Mouse (Mus musculus): ENCODE data around the gene Gas6. TPM values are rescaled to one million over a fixed set of nuclear protein-coding genes. Genes with fewer than 3 reads are reported as not detected.

The Gas6 gene
- total and polyA plus RNA-seq, 3 experiments = not detected

DNA sequence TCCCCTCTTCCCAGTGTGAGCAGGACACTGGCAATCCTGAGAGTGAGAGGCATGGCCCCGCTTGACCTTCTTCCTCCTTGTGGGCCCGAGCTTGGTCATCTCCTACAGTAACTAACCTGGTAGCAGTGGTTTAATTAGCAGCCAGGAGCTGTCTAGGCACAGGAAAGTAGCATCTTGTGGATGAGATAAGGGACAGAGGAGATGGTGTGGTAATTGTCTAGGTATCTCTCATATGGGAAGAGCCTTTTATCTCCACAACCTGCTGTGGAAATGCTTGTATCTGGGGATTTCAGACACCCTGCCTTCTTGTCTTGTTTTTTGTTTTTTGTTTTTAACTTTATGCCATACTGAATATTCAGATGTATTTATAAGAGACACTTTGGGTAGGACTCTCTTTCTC lies 56.8 kb downstream of the Gas6 start:
- H3K9me3 ChIP-seq (replicated peaks; ENCODE audit: insufficient read depth, low read length) = no peaks in the 10 kb centered on the region
- no peak overlapping the region for H3K4me3 ChIP-seq (ENCODE audit: control insufficient read depth in 1 of 2, insufficient read depth in 1 of 2, low read depth in 2 of 2, low read length in 2 of 2)
- no peaks in the 10 kb centered on the region for H3K4me1 ChIP-seq (ENCODE audit: control insufficient read depth in 1 of 2, insufficient read depth in 2 of 2, low read length in 2 of 2)
- no peak overlapping the region for H3K9ac ChIP-seq (ENCODE audit: control insufficient read depth, low read depth, low read length, poor library complexity, severe bottlenecking)
- peaks cover 5 to 10% of the 10 kb centered on the region in 2 experiments for H3K27me3 ChIP-seq (ENCODE audit: control insufficient read depth in 1 of 2, insufficient read depth in 2 of 2, low read length in 2 of 2)
- no peak for TF ChIP-seq USF2 (IDR thresholded peaks at IDR 0.05; ENCODE audit: borderline replicate concordance in 1 of 2, insufficient read depth in 1 of 2, low read depth in 1 of 2, low read length in 2 of 2)
- 0 out of 4 replicates have a peak, but pooled peaks of 1 of the 2 experiments have one; percentile 19 for TF ChIP-seq EP300 (IDR thresholded peaks at IDR 0.05; ENCODE audit: low read depth in 1 of 2, low read length in 2 of 2)
- TF ChIP-seq BHLHE40 (IDR thresholded peaks at IDR 0.05; ENCODE audit: borderline replicate concordance, low read depth, low read length) = no peak
- 0 out of 2 replicates have a peak, but pooled peaks have one; percentile 17 for TF ChIP-seq GATA1 (IDR thresholded peaks at IDR 0.05; ENCODE audit: low read depth, low read length)
- no peak for TF ChIP-seq MYB (IDR thresholded peaks at IDR 0.05; ENCODE audit: low read depth, low read length)
- no peak for TF ChIP-seq MYC (IDR thresholded peaks at IDR 0.05; ENCODE audit: low read depth, low read length)
- no peak for TF ChIP-seq USF1 (IDR thresholded peaks at IDR 0.05; ENCODE audit: low read depth, low read length)
- DNase-seq (ENCODE audit: low read depth, low spot score) = no peak
- no peaks in the 10 kb centered on the region for H3K79me2 ChIP-seq (ENCODE audit: control insufficient read depth, insufficient read depth, low read length, poor library complexity)
- H3K36me3 ChIP-seq (ENCODE audit: control insufficient read depth in 1 of 2, insufficient read depth in 2 of 2, low read length in 2 of 2) = no peaks in the 10 kb centered on the region
- no peak overlapping the region for H3K27ac ChIP-seq (ENCODE audit: control insufficient read depth, low read depth, low read length)

DNA sequence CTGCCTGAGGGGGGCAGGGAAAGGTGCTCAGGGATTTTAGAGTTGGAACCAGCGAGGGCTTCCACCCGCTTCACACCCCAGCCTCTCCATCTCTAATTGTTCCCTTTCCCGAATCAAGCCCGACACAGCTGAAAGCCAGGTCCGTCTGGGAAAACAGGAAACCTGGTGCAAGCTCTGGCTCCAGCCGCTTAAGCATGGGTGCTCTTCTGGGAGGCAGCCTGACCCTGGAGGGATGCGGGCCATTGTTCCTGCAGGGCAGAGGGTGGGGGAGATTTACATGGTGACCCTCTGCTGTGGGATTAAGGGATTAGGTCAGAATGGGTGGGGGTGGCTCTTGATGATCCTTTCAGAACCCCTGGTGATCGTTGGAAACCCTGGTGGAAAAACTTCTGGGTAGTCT lies 58.2 kb downstream of the Gas6 start:
- Histone ChIP-seq H3K27me3 (ENCODE audit: control insufficient read depth in 1 of 2, insufficient read depth in 2 of 2, low read length in 2 of 2) (peaks cover 5 to 10% of the 10 kb centered on the region in 2 experiments; a peak in 3 of 4 replicates), H3K9me3 (replicated peaks; ENCODE audit: insufficient read depth, low read length) (no peaks in the 10 kb centered on the region), H3K4me1 (ENCODE audit: control insufficient read depth in 1 of 2, insufficient read depth in 2 of 2, low read length in 2 of 2) (no peaks in the 10 kb centered on the region), H3K4me3 (ENCODE audit: control insufficient read depth in 1 of 2, insufficient read depth in 1 of 2, low read depth in 2 of 2, low read length in 2 of 2) (no peak overlapping the region), H3K36me3 (ENCODE audit: control insufficient read depth in 1 of 2, insufficient read depth in 2 of 2, low read length in 2 of 2) (no peaks in the 10 kb centered on the region), H3K79me2 (ENCODE audit: control insufficient read depth, insufficient read depth, low read length, poor library complexity) (no peaks in the 10 kb centered on the region), H3K27ac (ENCODE audit: control insufficient read depth, low read depth, low read length) (no peak overlapping the region), H3K9ac (ENCODE audit: control insufficient read depth, low read depth, low read length, poor library complexity, severe bottlenecking) (no peak overlapping the region)
- no peak for DNase-seq (ENCODE audit: low read depth, low spot score)
- TF ChIP-seq POLR2AphosphoS2 (IDR thresholded peaks at IDR 0.05; ENCODE audit: low read length) (no peak), MAX (IDR thresholded peaks at IDR 0.05; ENCODE audit: low read length) (no peak)

DNA sequence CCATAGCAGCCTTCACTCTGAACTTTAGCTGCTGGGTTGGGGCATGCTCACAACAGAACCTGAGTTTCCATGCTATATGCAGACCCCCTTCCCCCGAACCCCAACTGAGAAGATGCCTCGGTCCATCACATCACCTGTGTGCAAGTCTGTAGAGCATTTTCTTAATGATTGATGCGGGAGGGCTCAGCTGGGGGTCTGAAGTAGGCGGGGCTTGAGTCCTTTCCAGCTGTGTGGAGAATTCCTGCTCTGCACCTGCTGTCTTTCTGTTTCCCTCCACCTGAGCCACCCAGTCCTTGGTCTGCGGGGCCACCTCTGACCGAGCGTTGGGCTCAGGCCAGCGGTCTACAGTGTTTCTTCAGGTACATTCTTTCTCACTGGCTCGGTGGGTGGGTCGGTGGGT lies 59.4 kb downstream of the Gas6 start, which contains the start of gene Tmem255b:
Tmem255b (plus strand) TSS at position 301 of the 400 bp plus-strand sequence.
- Histone ChIP-seq H3K9ac (ENCODE audit: control insufficient read depth, low read depth, low read length, poor library complexity, severe bottlenecking) (no peak within 1 kb of the TSS), H3K27me3 (ENCODE audit: control insufficient read depth in 1 of 2, insufficient read depth in 2 of 2, low read length in 2 of 2) (peaks cover 0 to 5% of the 10 kb centered on the region in 2 experiments; a peak in 2 of 4 replicates)

More for the DNA sequence above, 59.4 kb downstream of the Gas6 start, which contains the start of gene Tmem255b:
- no peaks in the 10 kb centered on the region for H3K4me1 ChIP-seq (ENCODE audit: control insufficient read depth in 1 of 2, insufficient read depth in 2 of 2, low read length in 2 of 2)
- H3K4me3 ChIP-seq (ENCODE audit: control insufficient read depth in 1 of 2, insufficient read depth in 1 of 2, low read depth in 2 of 2, low read length in 2 of 2) = no peak within 1 kb of the TSS
- H3K27ac ChIP-seq (ENCODE audit: control insufficient read depth, low read depth, low read length) = no peak within 1 kb of the TSS
- no peaks in the 10 kb centered on the region for H3K9me3 ChIP-seq (replicated peaks; ENCODE audit: insufficient read depth, low read length)
- no peak for DNase-seq (ENCODE audit: low read depth, low spot score)
- H3K79me2 ChIP-seq (ENCODE audit: control insufficient read depth, insufficient read depth, low read length, poor library complexity) = no peaks in the 10 kb centered on the region
- no peak for TF ChIP-seq MAFK (IDR thresholded peaks at IDR 0.05; ENCODE audit: borderline replicate concordance, low read depth, low read length)
- H3K36me3 ChIP-seq (ENCODE audit: control insufficient read depth in 1 of 2, insufficient read depth in 2 of 2, low read length in 2 of 2) = no peaks in the 10 kb centered on the region

Data from MEL (cell line).